Mouse (Mus musculus): ENCODE results near the gene Dnah8.
A peak's percentile ranks its signal among the peaks of the same experiment; 100 is the strongest.

Dnah8 gene

DNA sequence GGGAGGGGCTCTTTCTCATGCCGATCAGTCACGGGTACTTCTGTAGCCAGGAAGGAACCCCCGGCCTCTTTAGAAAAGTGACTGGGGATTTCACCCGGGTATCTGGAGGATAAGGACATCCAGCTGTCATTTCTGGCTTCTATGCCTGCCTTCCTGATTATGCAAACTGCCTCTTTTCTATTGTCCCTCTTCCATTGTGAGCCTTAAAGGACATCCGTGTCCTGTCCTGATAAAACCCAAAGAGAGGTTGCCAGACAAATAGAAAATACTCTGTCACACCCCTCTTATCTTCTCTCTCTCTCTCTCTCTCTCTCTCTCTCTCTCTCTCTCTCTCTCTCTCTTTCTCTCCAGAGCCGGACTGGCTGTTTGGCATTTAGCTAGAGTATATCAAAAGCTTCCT is 258.1 kb downstream of the Dnah8 start:
- no peak for DNase-seq

DNA sequence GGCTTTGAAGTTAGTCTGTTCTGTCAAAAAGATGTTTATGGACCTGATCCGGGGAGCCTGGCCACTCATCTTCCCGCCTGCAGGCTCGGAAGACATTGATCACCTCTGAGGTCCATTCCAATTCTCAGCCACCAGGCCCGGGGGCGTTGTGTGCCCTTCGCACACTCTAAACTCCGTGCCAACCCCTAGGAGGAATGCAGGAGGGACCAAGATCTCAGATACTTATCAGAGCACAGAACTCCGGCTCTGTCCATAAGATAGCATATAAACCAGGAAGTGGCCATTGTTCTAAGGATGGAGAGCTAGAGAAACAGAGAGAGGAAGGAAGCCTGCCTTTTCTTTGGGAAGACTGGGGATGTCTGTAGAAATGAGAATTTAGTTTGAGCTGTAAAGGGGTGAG is 259.4 kb downstream of the Dnah8 start:
- DNase-seq = no peak

DNA sequence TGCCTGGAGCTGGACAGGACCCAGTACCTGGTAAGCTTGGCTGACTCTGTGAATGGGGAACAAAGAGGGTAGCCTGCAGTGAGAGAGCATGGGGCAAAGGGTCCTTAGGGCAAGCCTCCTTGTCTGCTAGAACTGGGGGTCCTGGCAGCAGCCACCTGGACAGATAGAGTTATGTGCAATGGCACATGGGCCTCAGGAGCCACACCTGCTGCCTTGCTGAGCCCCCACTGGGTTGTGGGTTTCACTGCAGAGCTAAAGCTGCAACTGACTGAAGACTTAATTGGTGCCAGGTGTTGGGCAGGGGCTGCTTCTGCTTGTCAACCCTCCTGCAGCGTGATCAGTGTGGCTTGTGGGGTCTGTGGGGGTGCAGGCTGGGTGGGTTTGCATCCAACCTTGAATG is 267.9 kb downstream of the Dnah8 start:
- no peak for DNase-seq

DNA sequence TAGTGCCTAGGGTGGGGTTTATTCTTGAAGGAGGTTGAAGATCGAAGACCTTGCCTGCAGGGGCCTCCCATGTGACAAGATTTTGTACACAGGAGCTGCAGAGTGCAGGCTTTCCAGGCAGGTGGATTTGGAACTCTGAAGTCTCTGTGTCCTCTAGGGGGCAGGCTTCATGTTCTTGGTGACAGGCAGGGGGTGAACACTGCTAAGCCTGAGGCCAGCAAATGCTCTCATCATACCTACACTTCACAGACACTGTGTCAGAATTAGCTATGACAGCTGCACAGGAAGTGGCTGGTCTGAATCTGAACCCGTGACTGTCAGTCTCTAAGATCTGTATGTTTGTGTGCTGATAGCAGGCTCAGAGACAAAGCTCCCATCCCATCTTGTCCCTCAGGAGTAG is 268.6 kb downstream of the Dnah8 start:
- no peak for DNase-seq

GRCm38 (mm10) chr17:30897075-30897474 is 272.9 kb downstream of the Dnah8 start:
- no peak for DNase-seq

GRCm38 (mm10) chr17:30901627-30902026 is 277.5 kb downstream of the Dnah8 start, which contains the start of gene Glp1r:
Glp1r (plus strand) TSS chr17:30901817.
- no peak for DNase-seq

DNA sequence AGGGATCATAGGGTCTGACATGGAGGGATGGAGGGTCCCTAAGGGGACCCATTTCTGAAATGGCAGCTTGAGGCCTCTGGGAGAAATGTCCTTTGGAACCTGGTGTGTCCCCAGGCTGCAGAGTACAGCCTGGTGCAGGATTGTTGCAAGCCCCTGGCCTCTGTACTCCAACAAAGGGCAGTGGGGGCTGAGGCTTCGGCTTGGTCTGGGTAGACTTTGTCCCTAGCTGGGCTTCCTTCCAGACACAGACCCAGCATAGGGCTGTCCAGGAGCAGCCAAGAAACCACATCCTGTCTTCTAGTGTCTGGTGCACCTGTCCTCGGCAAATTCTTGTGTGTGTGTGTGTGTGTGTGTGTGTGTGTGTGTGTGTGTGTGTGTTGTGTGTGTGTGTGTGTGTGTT is 279.9 kb downstream of the Dnah8 start:
- DNase-seq = no peak

GRCm38 (mm10) chr17:30907577-30907976 is 283.4 kb downstream of the Dnah8 start:
- no peak for DNase-seq

- DNase-seq = peak; percentile 37 to 40
Measured at GRCm38 (mm10) chr17:30910866-30911731, 286.9 kb downstream of the Dnah8 start.

DNA sequence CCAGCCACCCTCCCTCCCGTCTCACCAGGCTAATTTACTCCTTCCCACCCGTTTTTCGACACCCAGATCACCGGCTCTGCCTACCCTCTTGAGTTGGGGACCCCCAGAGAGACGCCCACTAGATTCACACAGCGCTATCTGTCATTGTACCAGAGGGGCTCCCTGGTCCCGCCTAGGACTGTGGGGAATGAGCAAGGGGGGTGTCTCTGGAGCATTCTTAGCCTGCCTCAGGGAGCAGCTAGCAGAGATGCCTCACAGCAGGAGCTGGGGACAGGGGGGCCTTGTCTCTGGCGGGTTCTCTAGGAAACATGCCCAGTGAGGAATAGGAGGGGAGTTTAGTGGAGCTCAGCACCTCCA is 287.6 kb downstream of the Dnah8 start:
- no peak for DNase-seq

GRCm38 (mm10) chr17:30912536-30912935 is 288.4 kb downstream of the Dnah8 start:
- no peak for DNase-seq

DNA sequence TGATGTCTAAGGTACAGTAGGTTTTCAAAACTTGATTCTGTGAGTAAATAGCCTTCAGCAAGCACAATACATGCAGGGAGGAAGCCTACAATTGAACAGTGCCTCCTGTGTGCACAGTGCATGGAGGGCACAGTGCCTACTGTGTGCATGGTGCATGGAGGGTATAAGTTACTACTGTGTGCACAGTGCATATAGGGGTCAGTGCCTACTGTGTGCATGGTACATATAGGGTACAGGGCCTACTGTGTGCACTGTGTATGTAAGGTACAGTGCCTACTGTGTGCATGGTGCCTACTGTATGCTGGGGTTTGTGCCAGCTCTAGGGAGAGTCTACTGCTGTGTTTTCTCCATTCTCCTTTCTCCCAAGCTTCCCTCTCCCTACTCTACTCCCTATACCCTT is 290.1 kb downstream of the Dnah8 start:
- DNase-seq = no peak

- DNase-seq = no peak
Measured at GRCm38 (mm10) chr17:30923566-30923965, 299.4 kb downstream of the Dnah8 start.

All from cerebellum, adult 18-20 months (tissue).